In genomic region chr10:111977584-111977983, GRCm38 (mm10) we compare ENCODE assay signal across 8 mouse cellular contexts. TPM values are rescaled to one million over a fixed set of nuclear protein-coding genes. Genes with fewer than 3 reads are reported as not detected.
DNase-seq lines count a peak whose midpoint lies in the region; ATAC-seq and TF ChIP-seq lines count a peak whose summit lies in the region.

No protein-coding gene starts in this region.

- H3K4me2 ChIP-seq in neural tube, embryonic 15.5 days: no peak overlapping the region
- no peak overlapping the region for H3K4me2 ChIP-seq in liver, postnatal 0 days (ENCODE audit: low read depth, low read length)

- H3K27me3 ChIP-seq in neural tube, embryonic 15.5 days (replicated peaks): no peaks in the 10 kb centered on the region
- H3K27me3 ChIP-seq in liver, postnatal 0 days (ENCODE audit: insufficient read depth, low read length): no peaks in the 10 kb centered on the region

- no peak overlapping the region for H3K4me3 ChIP-seq in neural tube, embryonic 15.5 days (replicated peaks)
- no peak overlapping the region for H3K4me3 ChIP-seq in liver, postnatal 0 days (ENCODE audit: low read depth, low read length)

- peak; percentile 95 for TF ChIP-seq CTCF in liver, postnatal 0 days (IDR thresholded peaks at IDR 0.05; ENCODE audit: low read depth)

- H3K9me3 ChIP-seq in neural tube, embryonic 15.5 days (replicated peaks): no peaks in the 10 kb centered on the region
- H3K9me3 ChIP-seq in liver, postnatal 0 days (ENCODE audit: low read length): no peaks in the 10 kb centered on the region

- WGBS in neural tube, embryonic 15.5 days: 54% methylated on average over 5 of the region's 5 CpGs
- WGBS in liver, postnatal 0 days (ENCODE audit: insufficient replicate concordance): 30% methylated on average over 5 of the region's 5 CpGs

- no peak overlapping the region for H3K27ac ChIP-seq in neural tube, embryonic 15.5 days (replicated peaks)
- no peak overlapping the region for H3K27ac ChIP-seq in liver, postnatal 0 days (ENCODE audit: low read depth)

- no peak for TF ChIP-seq EP300 in liver, postnatal 0 days (IDR thresholded peaks at IDR 0.05; ENCODE audit: low read depth)

- no peak overlapping the region for H3K9ac ChIP-seq in neural tube, embryonic 15.5 days (replicated peaks)
- no peak overlapping the region for H3K9ac ChIP-seq in liver, postnatal 0 days (replicated peaks)

- no peak for ATAC-seq in neural tube, embryonic 15.5 days (ENCODE audit: low FRiP score)
- ATAC-seq in erythroblast, adult 5-6 weeks (replicated peaks; ENCODE audit: low FRiP score, poor library complexity, severe bottlenecking): 0 out of 2 replicates have a peak, but pooled peaks have one; percentile 64
- ATAC-seq in liver, postnatal 0 days: peak; percentile 21; the same call in 1 of the 2 replicates

- peak; percentile 66 for DNase-seq in neural tube, embryonic 10.5 days (ENCODE audit: extremely low spot score, low spot score)
- peak; percentile 30 for DNase-seq in adrenal gland, postnatal 25 days
- DNase-seq in kidney, postnatal 10 days: peak; percentile 70
- peak; percentile 69 for DNase-seq in liver, postnatal 0 days
- peak; percentile 42 for DNase-seq in retina, postnatal 7 days (ENCODE audit: low read depth, low spot score)
- DNase-seq in urinary bladder, postnatal 25 days (ENCODE audit: low spot score): peak; percentile 36

- peaks cover 13% of the 10 kb centered on the region for H3K4me1 ChIP-seq in neural tube, embryonic 15.5 days
- H3K4me1 ChIP-seq in liver, postnatal 0 days (ENCODE audit: insufficient read depth): peaks cover 9% of the 10 kb centered on the region

- H3K36me3 ChIP-seq in neural tube, embryonic 15.5 days: peaks cover 40% of the 10 kb centered on the region
- H3K36me3 ChIP-seq in liver, postnatal 0 days (replicated peaks; ENCODE audit: insufficient read depth, low read length): peaks cover 39% of the 10 kb centered on the region

RNA-seq across cellular contexts. Expression of gene Krr1, which starts 5.1 kb away (rescaled TPM):
- polyA plus RNA-seq in neural tube, embryonic 15.5 days (2015; fragmentation: Nextera tagmentation; extraction: Ambion mirVana): 31.2 and 34.8 TPM in 2 replicates
- total RNA-seq in adrenal gland, postnatal 25 days (2021): 39.0 and 42.0 TPM in 2 replicates
- 9.0 and 19.6 TPM in 2 replicates for total RNA-seq in erythroblast, adult 5-6 weeks (2015; ENCODE audit: low replicate concordance)
- total RNA-seq in erythroblast, adult 5-6 weeks (2017; ENCODE audit: low replicate concordance): 7.5 and 9.9 TPM in 2 replicates
- polyA plus RNA-seq in liver, postnatal 0 days (2015; fragmentation: Nextera tagmentation; extraction: Ambion mirVana): 11.2 and 11.6 TPM in 2 replicates

RNA-seq across cellular contexts. Expression of gene Glipr1, which starts 24.8 kb away (rescaled TPM):
- 1.4 and 3.9 TPM in 2 replicates for polyA plus RNA-seq in neural tube, embryonic 15.5 days (2015; fragmentation: Nextera tagmentation; extraction: Ambion mirVana)
- total RNA-seq in adrenal gland, postnatal 25 days (2021): 1.4 TPM in 2 replicates
- total RNA-seq in erythroblast, adult 5-6 weeks (2015; ENCODE audit: low replicate concordance): 80.9 and 85.9 TPM in 2 replicates
- 42.9 and 48.5 TPM in 2 replicates for total RNA-seq in erythroblast, adult 5-6 weeks (2017; ENCODE audit: low replicate concordance)
- polyA plus RNA-seq in liver, postnatal 0 days (2015; fragmentation: Nextera tagmentation; extraction: Ambion mirVana): 9.2 and 9.9 TPM in 2 replicates

Comparison
In these comparisons a context has a peak if more than half of its experiments do, and no peak if none do; other contexts are left out.
1. RNA of gene Glipr1, which starts 24.8 kb away (total RNA-seq): 42.9 to 85.9 TPM in erythroblast, adult 5-6 weeks; 1.4 TPM in adrenal gland, postnatal 25 days; every median in the first group is over 10 times any median in the second.
2. Peak in every context shown above with its lines, with median percentiles within 50 percentile points of each other: DNase-seq.